Mouse (Mus musculus): ENCODE data around the gene Stmn1. TPM values are rescaled to one million over a fixed set of nuclear protein-coding genes. Genes with fewer than 3 reads are reported as not detected.

Stmn1 gene
- total RNA-seq, 1 experiment from 2014 or later: 118 TPM

DNA sequence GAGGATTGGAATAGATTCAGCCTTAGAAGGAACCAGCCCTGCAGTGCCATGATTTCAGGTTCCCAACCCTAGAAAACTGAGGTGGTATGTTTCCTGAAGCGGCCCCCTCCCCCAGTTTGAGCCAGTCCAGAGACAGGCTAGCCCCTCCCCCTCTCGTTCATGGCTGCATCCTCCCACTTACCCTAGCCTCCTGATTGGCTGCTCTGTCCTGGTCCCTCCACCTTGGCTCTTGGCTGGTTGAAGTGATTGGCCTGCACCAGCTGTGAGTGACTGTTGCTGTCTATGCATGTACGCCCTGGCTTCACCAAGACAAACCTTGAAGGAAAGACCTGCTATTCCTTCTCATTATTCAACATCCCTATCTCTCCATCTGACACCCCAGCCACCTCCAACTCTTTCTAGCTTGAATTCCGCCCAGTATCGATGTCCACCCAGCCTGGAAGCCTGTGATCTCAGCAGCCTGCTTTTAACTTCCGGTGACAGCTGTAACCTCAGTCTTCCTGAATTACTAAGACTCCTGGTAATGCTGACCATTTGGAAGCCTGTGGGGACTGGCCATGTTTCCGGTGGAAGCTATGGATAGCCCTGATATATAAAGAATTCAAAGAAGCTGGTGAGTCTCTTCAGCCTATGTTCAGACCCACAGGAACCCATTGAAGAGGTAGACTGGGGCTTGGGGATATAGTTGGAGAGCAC lies 10.8 kb upstream of the Stmn1 start:
- no peak for DNase-seq

DNA sequence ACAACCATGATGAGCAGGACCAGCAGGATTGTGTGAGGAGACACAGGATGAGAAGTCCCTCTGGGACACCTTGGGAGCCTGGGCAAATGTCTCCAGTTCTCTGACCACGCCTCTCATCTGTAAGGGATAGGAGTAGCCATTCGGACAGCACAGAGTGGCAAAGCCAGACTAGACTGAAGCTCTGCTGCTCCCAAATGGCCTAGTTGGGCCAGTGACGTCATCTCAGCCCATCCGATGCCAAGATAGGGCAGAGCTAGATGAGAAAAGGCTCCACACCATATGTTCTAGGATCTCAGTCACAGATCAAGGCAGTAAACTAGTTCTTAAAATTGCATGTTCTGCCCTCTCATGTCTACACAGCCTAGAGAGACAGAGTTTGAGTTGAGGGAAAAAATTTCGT lies 9.3 kb upstream of the Stmn1 start:
- no peak for DNase-seq

DNA sequence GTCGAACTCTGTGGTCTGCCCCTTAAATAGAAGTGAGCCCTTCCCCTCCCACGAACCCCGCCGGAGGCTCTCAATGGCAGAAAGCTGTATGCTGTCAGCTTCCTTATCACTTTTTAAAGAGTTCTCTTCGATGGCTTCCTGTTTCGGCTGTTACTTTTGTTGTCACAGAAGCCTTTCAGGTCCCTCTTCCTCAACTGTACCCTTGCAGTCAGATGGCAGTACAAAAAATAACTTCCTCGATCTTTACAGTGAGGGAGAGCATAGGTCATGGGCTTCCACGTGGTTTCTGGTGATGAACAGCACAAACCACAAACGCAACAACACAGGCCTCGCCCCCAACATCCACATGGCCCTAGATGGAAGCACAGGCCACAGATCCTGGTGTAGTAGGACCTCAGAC lies 7.8 kb upstream of the Stmn1 start:
- DNase-seq: no peak

DNA sequence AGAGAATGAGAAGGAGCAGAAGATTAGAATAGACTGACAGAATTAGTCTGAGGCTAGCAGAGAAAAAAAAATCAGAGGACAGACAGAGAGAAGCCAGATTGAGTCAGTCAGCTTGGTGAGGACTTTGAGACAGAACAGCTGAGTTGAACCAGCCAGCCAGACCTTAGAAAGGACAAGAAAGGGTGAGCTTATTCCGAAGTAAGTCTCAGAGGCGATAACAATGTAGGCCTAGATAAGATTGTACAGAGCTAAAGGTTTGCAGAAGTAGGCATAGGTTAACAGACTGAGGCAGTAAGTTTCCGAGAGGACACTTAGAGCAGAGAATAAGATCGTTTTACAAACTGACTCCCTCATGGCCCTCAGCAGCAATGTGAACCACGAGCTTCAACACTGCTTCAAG lies 6.9 kb upstream of the Stmn1 start:
- DNase-seq: no peak

GRCm38 (mm10) chr4:134465789-134466188 lies 2.3 kb upstream of the Stmn1 start:
- DNase-seq: no peak

GRCm38 (mm10) chr4:134466381-134467262 lies 1.5 kb upstream of the Stmn1 start:
- no peak for DNase-seq

- DNase-seq: no peak
Measured at GRCm38 (mm10) chr4:134467435-134468214, 495 bp upstream of the Stmn1 start.

GRCm38 (mm10) chr4:134468578-134469266 lies 602 bp downstream of the Stmn1 start:
- DNase-seq: peak; percentile 98

GRCm38 (mm10) chr4:134469341-134469796 lies 1.2 kb downstream of the Stmn1 start:
- DNase-seq: no peak

GRCm38 (mm10) chr4:134469985-134470384 lies 1.9 kb downstream of the Stmn1 start:
- no peak for DNase-seq

DNA sequence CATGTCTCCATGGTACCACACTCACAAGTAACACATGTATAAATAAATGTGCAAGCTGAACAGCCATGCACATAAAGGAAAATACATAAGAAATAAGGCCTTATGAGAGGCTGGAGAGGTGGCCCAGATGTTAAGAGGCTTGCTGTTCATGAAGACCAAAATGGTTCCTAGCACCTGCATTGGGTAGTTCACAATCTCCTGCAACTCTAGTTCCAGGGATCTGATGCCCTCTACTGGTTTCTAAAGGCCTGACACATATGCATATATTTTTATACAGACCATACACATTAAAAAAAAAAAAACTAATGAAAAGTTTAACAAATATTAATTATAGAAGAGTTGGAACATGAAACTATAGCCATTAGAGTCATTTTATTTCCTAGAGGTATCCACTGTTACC lies 3.3 kb downstream of the Stmn1 start:
- DNase-seq: no peak

- DNase-seq: no peak
Measured at GRCm38 (mm10) chr4:134473764-134474163, 5.6 kb downstream of the Stmn1 start.

DNA sequence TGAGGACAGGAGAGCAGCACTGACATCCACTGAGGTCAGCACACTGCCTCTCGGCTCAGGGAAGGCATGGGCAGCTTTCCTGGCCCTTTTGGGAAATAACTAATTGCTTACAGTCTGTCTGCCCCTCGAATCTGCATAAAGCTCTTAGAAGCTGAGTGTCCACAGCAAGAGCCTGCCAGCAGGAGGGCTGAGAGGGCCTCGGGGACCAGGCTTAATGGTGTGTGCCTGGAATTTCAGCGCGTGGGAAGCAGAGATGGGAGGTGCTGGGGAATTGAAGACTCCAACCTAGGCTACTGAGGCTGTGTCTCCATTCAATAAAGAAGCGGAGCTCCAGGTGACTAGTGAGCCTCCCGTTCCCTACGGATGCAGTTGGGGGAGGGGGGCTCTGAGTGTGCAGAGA lies 6.1 kb downstream of the Stmn1 start:
- no peak for DNase-seq

- no peak for DNase-seq
Measured at GRCm38 (mm10) chr4:134476899-134477298, 8.8 kb downstream of the Stmn1 start.

DNA sequence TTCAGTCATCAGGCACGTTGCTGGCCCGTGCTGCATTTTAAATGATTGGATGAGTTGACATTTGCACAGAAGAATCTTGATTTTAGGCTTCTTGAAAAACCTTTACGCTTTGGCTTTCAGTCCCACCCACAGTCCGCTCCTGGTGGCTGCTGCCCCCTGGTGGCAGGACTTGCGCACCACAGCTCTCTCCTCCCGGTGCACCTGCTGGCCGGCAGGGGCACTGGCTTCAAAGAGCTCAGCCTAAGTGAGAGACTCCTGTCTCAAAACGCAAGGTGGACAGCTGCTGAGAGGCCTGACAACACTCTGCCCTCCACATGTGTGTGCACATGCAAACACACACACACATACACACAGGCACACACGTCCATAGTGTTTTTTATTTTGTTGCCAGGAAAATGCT lies 9.9 kb downstream of the Stmn1 start:
- peak; percentile 96 for DNase-seq

- DNase-seq: no peak
Measured at GRCm38 (mm10) chr4:134479839-134480238, 11.7 kb downstream of the Stmn1 start.

GRCm38 (mm10) chr4:134480864-134481263 lies 12.7 kb downstream of the Stmn1 start:
- peak; percentile 89 for DNase-seq

- no peak for DNase-seq
Measured at GRCm38 (mm10) chr4:134481270-134481669, 13.2 kb downstream of the Stmn1 start.

- DNase-seq: peak; percentile 33
Measured at GRCm38 (mm10) chr4:134482442-134482841, 14.3 kb downstream of the Stmn1 start.

- no peak for DNase-seq
Measured at GRCm38 (mm10) chr4:134483078-134483688, 15.1 kb downstream of the Stmn1 start.

DNA sequence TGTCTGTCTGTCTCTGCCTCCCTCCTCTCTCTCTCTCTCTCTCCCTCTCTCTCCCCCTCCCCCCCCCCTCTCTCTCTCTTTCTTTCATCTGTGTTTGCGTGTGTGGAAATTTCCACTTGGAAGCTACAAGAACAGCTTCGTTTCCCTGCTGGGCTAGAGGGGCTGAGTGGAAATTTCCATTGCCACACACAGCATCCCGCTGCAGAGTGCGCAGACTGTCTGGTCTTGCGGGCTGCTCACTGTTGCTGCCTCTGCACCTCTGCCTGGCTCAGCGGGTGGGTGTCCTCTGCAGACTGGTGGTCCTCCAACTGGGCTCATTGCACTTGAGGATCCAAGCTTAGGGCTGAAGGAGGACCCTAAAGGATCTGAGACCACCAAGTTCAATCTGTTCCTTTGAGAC lies 15.6 kb downstream of the Stmn1 start:
- peak; percentile 74 for DNase-seq

- DNase-seq: no peak
Measured at GRCm38 (mm10) chr4:134484231-134484630, 16.1 kb downstream of the Stmn1 start.

Measured in adrenal gland, postnatal 14 days (tissue).